Mouse (Mus musculus) neutrophil, adult 65 days (primary cell): Measurements from ENCODE around the gene Rbl2. TPM values are rescaled to one million over a fixed set of nuclear protein-coding genes. Genes with fewer than 3 reads are reported as not detected.

ENCODE experiments used
- total RNA-seq: library from RNA; stranded (reverse); gene quantifications from 2 replicates; pipeline ENCODE4 v1.2.4, GENCODE M21; 2023

Gene Rbl2
- total RNA-seq = 48.5 and 62.8 TPM in 2 replicates

GRCm38 (mm10) chr8:91069834-91070233 is at the start of gene Rbl2:
Gene Rbl2, plus strand, starts transcription at chr8:91070057.

Other genes with a start within 250 kb of the Rbl2 start
- 25.1 and 30.4 TPM in 2 replicates for gene Chd9, start 241.7 kb upstream of the Rbl2 start, total RNA-seq
- gene Aktip, start 129.9 kb downstream of the Rbl2 start, total RNA-seq = 17.2 and 17.3 TPM in 2 replicates
- 1.9 and 3.6 TPM in 2 replicates for gene Rpgrip1l, start 243.2 kb downstream of the Rbl2 start, total RNA-seq
- 19.3 and 27.8 TPM in 2 replicates for gene Fto, start 243.5 kb downstream of the Rbl2 start, total RNA-seq